Mouse (Mus musculus) liver, embryonic 13.5 days (tissue): ENCODE data around the gene Rtp3. TPM values are rescaled to one million over a fixed set of nuclear protein-coding genes. Genes with fewer than 3 reads are reported as not detected.
A peak's percentile ranks its signal among the peaks of the same experiment; 100 is the strongest.

Experiments used
- ATAC-seq: fragments of 200-750 bp; cut with Nextera tagmentation; 2 replicates; pipeline ENCODE4 v1.8.0; 2017; ENCODE audit warnings: low read depth, mild to moderate bottlenecking, moderate number of reproducible peaks, moderate library complexity
- DNase-seq: peaks from one replicate; pipeline ENCODE4 v3.0.0; 2022
- H3K27ac ChIP-seq: fragments of 300-500 bp; sonication (generic); 2 replicates; pipeline ENCODE4 v1.5.1; 2015; ENCODE audit warnings: moderate library complexity, mild to moderate bottlenecking, inconsistent platforms
- H3K27me3 ChIP-seq: fragments of 300-500 bp; sonication (generic); 2 replicates; pipeline ENCODE4 v1.6.1; 2015; ENCODE audit warnings: mild to moderate bottlenecking, inconsistent platforms
- H3K36me3 ChIP-seq: fragments of 300-500 bp; sonication (generic); 2 replicates; pipeline ENCODE4 v1.6.1; 2015; ENCODE audit warnings: mild to moderate bottlenecking, inconsistent platforms
- H3K4me1 ChIP-seq: fragments of 300-500 bp; sonication (generic); replicated peaks from 2 replicates; pipeline ENCODE4 v1.6.1; 2015; ENCODE audit warnings: inconsistent platforms
- H3K4me2 ChIP-seq: fragments of 300-500 bp; sonication (generic); 2 replicates; pipeline ENCODE4 v1.6.1; 2015; ENCODE audit warnings: inconsistent platforms, mild to moderate bottlenecking, moderate library complexity
- H3K4me3 ChIP-seq: fragments of 300-500 bp; sonication (generic); replicated peaks from 2 replicates; pipeline ENCODE4 v1.5.1; 2015; ENCODE audit warnings: mild to moderate bottlenecking, inconsistent platforms
- H3K9ac ChIP-seq: fragments of 300-500 bp; sonication (generic); 2 replicates; pipeline ENCODE4 v1.6.1; 2015; ENCODE audit warnings: mild to moderate bottlenecking, inconsistent platforms
- H3K9me3 ChIP-seq: fragments of 300-500 bp; sonication (generic); replicated peaks from 2 replicates; pipeline ENCODE4 v1.6.1; 2016; ENCODE audit warnings: inconsistent platforms
- WGBS: fragments of 180-500 bp; shearing (Covaris S2); methylation state at CpG from one replicate; pipeline ENCODE4 v1.1.7; 2015; ENCODE audit not compliant: insufficient replicate concordance; 5-methylcytosine and 5-hydroxymethylcytosine counted together
- polyA plus RNA-seq: library from polyadenylated mRNA; unstranded; fragments of >200 nt; fragmentation: Nextera tagmentation; extraction: Ambion mirVana; gene quantifications from 2 replicates; pipeline ENCODE4 v1.2.1, GENCODE M21; 2015

Gene Rtp3
- 7.1 and 12.1 TPM in 2 replicates for polyA plus RNA-seq

DNA sequence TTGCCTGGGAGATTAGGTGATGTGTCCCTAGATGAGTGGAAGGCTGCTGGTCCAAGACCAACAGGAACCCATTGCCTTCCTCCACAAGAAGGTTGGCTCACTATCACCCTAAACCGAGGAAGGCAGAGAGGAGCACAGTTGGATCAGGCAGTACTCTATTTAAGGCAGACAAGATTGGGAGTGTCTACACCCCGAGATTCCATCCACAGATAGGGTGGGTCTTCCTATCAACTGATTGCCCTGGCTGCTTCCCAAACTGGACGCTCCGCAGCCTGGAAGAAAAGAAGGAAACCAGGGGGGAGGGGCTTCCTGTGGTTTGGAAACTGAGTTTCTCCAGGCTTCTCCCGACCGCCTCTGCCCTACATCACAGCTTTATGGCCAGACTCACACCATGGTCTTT is at the start of gene Rtp3:
Rtp3 (minus strand) TSS at position 380 of the 400 bp plus-strand sequence.
- H3K4me3 ChIP-seq, result peak within 1 kb of the TSS; percentile 45

DNA sequence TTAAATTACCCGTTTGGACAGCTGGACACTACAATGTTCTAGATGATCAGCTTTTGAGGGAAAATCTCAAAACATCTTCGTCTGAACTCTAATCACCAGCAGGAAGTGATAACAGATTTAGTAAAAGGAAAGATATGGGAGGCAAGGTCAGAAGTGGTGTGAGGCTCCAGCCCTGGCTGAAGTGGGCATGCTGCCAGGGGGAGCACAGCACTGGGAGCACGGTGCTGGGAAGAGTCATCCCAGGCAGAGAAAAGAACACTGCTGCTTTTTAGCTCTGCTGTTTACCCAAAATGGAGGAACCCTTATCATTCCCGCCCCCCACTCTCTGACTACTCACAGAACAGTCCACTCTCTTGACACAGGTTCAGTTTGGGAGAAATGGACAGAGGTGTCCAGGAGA is 49.6 kb upstream of the Rtp3 start:
- H3K4me3 ChIP-seq, result no peak overlapping the region
- H3K4me2 ChIP-seq, result no peak overlapping the region
- H3K4me1 ChIP-seq, result no peaks in the 10 kb centered on the region
- ATAC-seq, result no peak
- no peak for DNase-seq
- H3K27me3 ChIP-seq, result no peaks in the 10 kb centered on the region
- no peaks in the 10 kb centered on the region for H3K36me3 ChIP-seq
- WGBS, result 58% methylated on average over 4 of the region's 4 CpGs
- no peaks in the 10 kb centered on the region for H3K9me3 ChIP-seq
- no peak overlapping the region for H3K27ac ChIP-seq
- H3K9ac ChIP-seq, result no peak overlapping the region

More for the DNA sequence above, at the start of gene Rtp3:
- DNase-seq (no peak), ATAC-seq (no peak)
- peak within 1 kb of the TSS; percentile 76 for H3K27ac ChIP-seq
- 22% methylated on average over 6 of the region's 6 CpGs for WGBS
- H3K9me3 ChIP-seq, result no peaks in the 10 kb centered on the region
- no peaks in the 10 kb centered on the region for H3K27me3 ChIP-seq
- peak within 1 kb of the TSS; percentile 53 for H3K4me2 ChIP-seq
- peak within 1 kb of the TSS; percentile 46 for H3K9ac ChIP-seq
- no peaks in the 10 kb centered on the region for H3K36me3 ChIP-seq
- H3K4me1 ChIP-seq, result peaks cover 14% of the 10 kb centered on the region

- H3K27me3 ChIP-seq, result no peaks in the 10 kb centered on the region
- no peak overlapping the region for H3K27ac ChIP-seq
- no peak overlapping the region for H3K4me3 ChIP-seq
- H3K9ac ChIP-seq, result no peak overlapping the region
- WGBS, result 65% methylated on average over 4 of the region's 4 CpGs
- no peaks in the 10 kb centered on the region for H3K4me1 ChIP-seq
- no peaks in the 10 kb centered on the region for H3K36me3 ChIP-seq
- no peaks in the 10 kb centered on the region for H3K9me3 ChIP-seq
- no peak overlapping the region for H3K4me2 ChIP-seq
- ATAC-seq (no peak), DNase-seq (no peak)
Measured at GRCm38 (mm10) chr9:111033717-111034116, 43.3 kb upstream of the Rtp3 start.

- 50% methylated on average over 10 of the region's 10 CpGs for WGBS
- no peaks in the 10 kb centered on the region for H3K27me3 ChIP-seq
- no peak for ATAC-seq
- no peak for DNase-seq
- no peak overlapping the region for H3K4me3 ChIP-seq
- no peaks in the 10 kb centered on the region for H3K4me1 ChIP-seq
- H3K27ac ChIP-seq, result no peak overlapping the region
- no peak overlapping the region for H3K9ac ChIP-seq
- H3K4me2 ChIP-seq, result no peak overlapping the region
- no peaks in the 10 kb centered on the region for H3K9me3 ChIP-seq
- H3K36me3 ChIP-seq, result no peaks in the 10 kb centered on the region
Measured at GRCm38 (mm10) chr9:111026791-111027190, 36.4 kb upstream of the Rtp3 start.

DNA sequence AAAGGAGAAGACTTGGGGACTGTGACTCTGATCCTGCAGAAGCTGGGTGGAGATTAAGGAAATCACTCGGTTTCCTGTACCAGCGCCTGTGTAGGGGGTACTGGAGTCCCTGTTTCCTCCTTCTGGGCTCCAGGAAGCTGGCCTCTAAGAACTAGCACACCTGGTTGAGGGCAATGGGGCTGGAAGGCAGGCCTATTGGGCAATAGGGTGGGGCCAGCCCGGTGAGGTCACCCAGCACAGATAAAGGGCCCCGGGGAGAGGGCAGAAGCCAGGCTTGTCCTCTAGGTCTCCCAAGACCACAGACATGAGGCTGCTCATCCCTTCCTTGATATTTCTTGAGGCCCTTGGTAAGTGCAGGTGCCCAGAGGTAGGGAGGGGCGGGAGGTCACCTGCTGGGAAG is 28.6 kb upstream of the Rtp3 start, which contains the start of gene Ltf:
Ltf (plus strand) TSS at position 250 of the 400 bp plus-strand sequence.
- Histone ChIP-seq H3K4me3 (no peak within 1 kb of the TSS), H3K27ac (no peak within 1 kb of the TSS)

DNA sequence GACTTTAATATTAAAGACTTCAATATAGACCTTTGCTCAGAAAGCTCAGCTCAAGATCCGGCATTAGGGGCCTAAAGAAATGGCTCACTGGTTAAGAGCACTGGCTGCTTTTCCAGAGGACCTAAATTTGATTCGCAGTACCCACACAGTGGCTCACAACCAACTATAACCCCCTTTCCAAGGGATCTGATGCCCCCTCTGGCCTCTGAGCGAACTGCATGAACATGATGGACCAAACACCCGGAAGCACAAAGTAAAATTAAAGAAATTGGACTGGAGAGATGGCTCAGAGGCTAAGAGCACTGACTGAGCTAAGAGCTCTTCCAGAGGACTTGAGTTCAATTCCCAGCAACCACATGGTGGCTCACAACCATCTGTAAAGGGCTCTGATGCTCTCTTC is 25.3 kb upstream of the Rtp3 start:
- no peak for ATAC-seq
- Histone ChIP-seq H3K36me3 (no peaks in the 10 kb centered on the region), H3K4me2 (no peak overlapping the region), H3K27ac (no peak overlapping the region), H3K4me3 (no peak overlapping the region), H3K27me3 (no peaks in the 10 kb centered on the region), H3K9ac (no peak overlapping the region), H3K9me3 (no peaks in the 10 kb centered on the region), H3K4me1 (peaks cover 7% of the 10 kb centered on the region; the same call in 1 of the 2 replicates)
- no peak for DNase-seq
- WGBS, result 64% methylated on average over 4 of the region's 4 CpGs

More for the DNA sequence above, 28.6 kb upstream of the Rtp3 start, which contains the start of gene Ltf:
- Histone ChIP-seq H3K27me3 (no peaks in the 10 kb centered on the region), H3K9me3 (no peaks in the 10 kb centered on the region), H3K9ac (no peak within 1 kb of the TSS), H3K4me1 (peaks cover 7% of the 10 kb centered on the region; the same call in 1 of the 2 replicates), H3K36me3 (no peaks in the 10 kb centered on the region), H3K4me2 (no peak within 1 kb of the TSS)
- peak; percentile 61 for ATAC-seq
- 15% methylated on average over 5 of the region's 5 CpGs for WGBS
- DNase-seq, result no peak

- no peaks in the 10 kb centered on the region for H3K9me3 ChIP-seq
Measured at GRCm38 (mm10) chr9:111012041-111012440, 21.7 kb upstream of the Rtp3 start.

GRCm38 (mm10) chr9:111011550-111011949 is 21.2 kb upstream of the Rtp3 start:
- H3K4me1 ChIP-seq, result no peaks in the 10 kb centered on the region
- WGBS, result 55% methylated on average over 9 of the region's 9 CpGs
- no peak overlapping the region for H3K4me2 ChIP-seq
- DNase-seq, result no peak
- no peaks in the 10 kb centered on the region for H3K36me3 ChIP-seq
- no peak overlapping the region for H3K27ac ChIP-seq
- H3K9ac ChIP-seq, result no peak overlapping the region
- H3K4me3 ChIP-seq, result no peak overlapping the region
- H3K27me3 ChIP-seq, result no peaks in the 10 kb centered on the region
- no peak for ATAC-seq
- H3K9me3 ChIP-seq, result no peaks in the 10 kb centered on the region

More at GRCm38 (mm10) chr9:111012041-111012440, 21.7 kb upstream of the Rtp3 start:
- Histone ChIP-seq H3K27me3 (no peaks in the 10 kb centered on the region), H3K9ac (no peak overlapping the region), H3K4me1 (no peaks in the 10 kb centered on the region), H3K4me2 (no peak overlapping the region), H3K4me3 (no peak overlapping the region), H3K36me3 (no peaks in the 10 kb centered on the region), H3K27ac (no peak overlapping the region)
- 59% methylated on average over 3 of the region's 3 CpGs for WGBS
- no peak for ATAC-seq
- DNase-seq, result no peak

GRCm38 (mm10) chr9:111009763-111010162 is 19.4 kb upstream of the Rtp3 start:
- WGBS, result 42% methylated on average over 3 of the region's 3 CpGs

DNA sequence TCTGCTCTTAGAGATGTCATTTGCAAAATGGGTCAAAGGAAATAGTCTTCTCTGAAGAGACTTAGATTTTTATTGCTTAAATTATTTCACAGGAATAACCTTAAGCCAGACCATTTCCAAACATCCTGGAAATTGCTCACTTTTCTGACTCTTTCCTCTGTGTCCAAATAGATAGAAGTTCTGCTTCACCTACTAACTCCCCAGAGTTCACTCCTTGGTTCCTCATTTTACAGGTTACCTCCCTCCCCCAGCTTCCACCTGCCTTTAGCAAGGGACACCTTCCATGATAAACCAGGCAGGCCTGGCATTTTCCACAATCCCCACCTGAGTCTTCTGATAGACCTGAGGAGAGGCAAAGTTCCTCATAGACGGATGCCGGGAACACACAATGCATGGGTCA is 16.2 kb upstream of the Rtp3 start:
- Histone ChIP-seq H3K4me1 (no peaks in the 10 kb centered on the region), H3K27me3 (no peaks in the 10 kb centered on the region), H3K27ac (no peak overlapping the region), H3K9me3 (no peaks in the 10 kb centered on the region), H3K4me2 (no peak overlapping the region), H3K9ac (no peak overlapping the region), H3K4me3 (no peak overlapping the region), H3K36me3 (no peaks in the 10 kb centered on the region)
- 80% methylated on average over 2 of the region's 2 CpGs for WGBS
- ATAC-seq (no peak), DNase-seq (no peak)

More at GRCm38 (mm10) chr9:111009763-111010162, 19.4 kb upstream of the Rtp3 start:
- H3K9me3 ChIP-seq, result no peaks in the 10 kb centered on the region
- no peak for ATAC-seq
- no peak overlapping the region for H3K4me2 ChIP-seq
- no peak for DNase-seq
- H3K4me1 ChIP-seq, result no peaks in the 10 kb centered on the region
- no peak overlapping the region for H3K27ac ChIP-seq
- H3K36me3 ChIP-seq, result no peaks in the 10 kb centered on the region
- H3K4me3 ChIP-seq, result no peak overlapping the region
- no peaks in the 10 kb centered on the region for H3K27me3 ChIP-seq
- H3K9ac ChIP-seq, result no peak overlapping the region

GRCm38 (mm10) chr9:111003279-111003678 is 12.9 kb upstream of the Rtp3 start:
- no peaks in the 10 kb centered on the region for H3K27me3 ChIP-seq
- no peak overlapping the region for H3K9ac ChIP-seq
- H3K27ac ChIP-seq, result no peak overlapping the region
- DNase-seq (no peak), ATAC-seq (no peak)
- H3K4me3 ChIP-seq, result no peak overlapping the region
- WGBS, result 73% methylated on average over 9 of the region's 9 CpGs
- H3K9me3 ChIP-seq, result no peaks in the 10 kb centered on the region
- no peak overlapping the region for H3K4me2 ChIP-seq
- no peaks in the 10 kb centered on the region for H3K36me3 ChIP-seq
- 0 out of 2 replicates have a peak, but pooled peaks cover 10% of the 10 kb centered on the region for H3K4me1 ChIP-seq

DNA sequence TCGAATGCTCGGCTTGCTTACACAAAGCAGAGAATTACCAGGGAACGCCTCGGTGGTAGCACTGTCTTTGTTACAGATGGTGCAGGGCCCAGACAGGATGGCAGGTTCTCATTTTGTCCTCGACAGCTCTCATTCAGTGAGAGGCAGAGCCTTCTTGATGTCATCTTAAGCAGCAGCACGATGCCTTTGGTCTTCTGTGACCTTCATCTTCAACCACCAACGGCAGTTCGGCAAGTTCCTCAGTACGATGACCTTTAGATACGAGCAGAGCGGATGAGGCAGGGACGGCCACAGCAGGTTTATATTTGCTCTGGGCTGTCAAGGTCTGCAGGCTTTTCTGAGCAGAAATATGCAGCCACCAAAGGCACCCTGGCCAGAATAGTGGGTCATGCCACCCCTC is 11.2 kb upstream of the Rtp3 start:
- Histone ChIP-seq H3K27me3 (no peaks in the 10 kb centered on the region), H3K4me1 (0 out of 2 replicates have a peak, but pooled peaks cover 10% of the 10 kb centered on the region), H3K27ac (no peak overlapping the region), H3K9me3 (no peaks in the 10 kb centered on the region), H3K36me3 (no peaks in the 10 kb centered on the region), H3K9ac (no peak overlapping the region), H3K4me3 (no peak overlapping the region), H3K4me2 (no peak overlapping the region)
- no peak for ATAC-seq
- DNase-seq, result no peak
- 70% methylated on average over 12 of the region's 12 CpGs for WGBS
